Mouse (Mus musculus): Measurements from ENCODE around the gene Fcgr1. TPM values are rescaled to one million over a fixed set of nuclear protein-coding genes. Genes with fewer than 3 reads are reported as not detected.
"Not testable (repeated sequence)": the region's sequence is repeated elsewhere in the genome, so short reads cannot be mapped to it uniquely, and the experiment has no call there.

Gene Fcgr1
- 3.8 and 4.4 TPM in 2 replicates for polyA plus RNA-seq (2015; fragmentation: Nextera tagmentation; extraction: Ambion mirVana)

DNA sequence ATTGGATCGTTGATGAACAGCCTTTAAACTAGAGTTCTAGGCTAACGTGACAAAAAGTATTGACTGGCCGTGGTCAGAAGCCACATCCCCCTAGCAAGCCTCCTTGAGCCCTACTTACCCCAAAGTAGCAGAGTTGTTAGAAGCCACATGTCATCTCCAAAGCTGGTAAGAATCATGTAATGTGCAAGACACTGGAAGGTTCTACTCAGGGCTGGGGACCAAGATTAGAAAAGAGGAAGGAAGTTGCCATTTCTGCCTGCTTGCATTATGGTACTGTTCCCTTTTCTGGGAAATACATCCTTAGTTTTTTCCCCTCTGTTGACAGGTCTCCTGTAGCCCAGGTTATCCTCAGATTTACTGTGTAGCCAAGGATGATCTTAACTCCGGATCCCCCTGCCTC is at the start of gene Fcgr1:
Gene Fcgr1, minus strand, starts transcription at position 183 of the 400 bp plus-strand sequence.
- Histone ChIP-seq H3K36me3 (no peaks in the 10 kb centered on the region), H3K4me2 (no peak within 1 kb of the TSS), H3K27me3 (replicated peaks) (no peaks in the 10 kb centered on the region), H3K9me3 (no peaks in the 10 kb centered on the region), H3K4me3 (replicated peaks) (no peak within 1 kb of the TSS), H3K4me1 (no peaks in the 10 kb centered on the region), H3K27ac (no peak within 1 kb of the TSS), H3K9ac (no peak within 1 kb of the TSS)
- WGBS, result 76% methylated on average over 4 of the region's 4 CpGs
- ATAC-seq (ENCODE audit: insufficient read depth, low FRiP score, low read depth), result no peak

DNA sequence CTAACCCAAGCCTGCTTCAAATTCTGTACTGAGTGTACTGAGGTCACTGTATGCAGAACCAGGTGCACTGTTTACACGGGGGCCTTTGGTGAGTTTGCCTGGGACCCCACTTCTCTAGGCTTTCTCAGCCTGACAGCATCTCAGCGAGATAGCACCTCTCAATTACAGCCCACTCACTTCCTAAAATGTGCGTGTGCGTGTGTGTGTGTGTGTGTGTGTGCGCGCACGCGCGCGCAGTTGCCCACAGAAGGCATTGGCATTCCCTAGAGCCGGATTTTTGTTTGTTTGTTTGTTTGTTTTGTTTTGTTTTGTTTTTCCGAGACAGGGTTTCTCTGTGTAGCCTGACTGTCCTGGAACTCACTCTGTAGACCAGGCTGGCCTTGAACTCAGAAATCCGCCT is 48.9 kb upstream of the Fcgr1 start:
- not testable (repeated sequence) for H3K36me3 ChIP-seq; H3K9me3 ChIP-seq; H3K9ac ChIP-seq; ATAC-seq (ENCODE audit: insufficient read depth, low FRiP score, low read depth); H3K4me3 ChIP-seq (replicated peaks); H3K4me2 ChIP-seq; H3K27ac ChIP-seq; H3K4me1 ChIP-seq
- WGBS, result 50% methylated on average over 13 of the region's 13 CpGs
- H3K27me3 ChIP-seq (replicated peaks), result peaks cover 36% of the 10 kb centered on the region

DNA sequence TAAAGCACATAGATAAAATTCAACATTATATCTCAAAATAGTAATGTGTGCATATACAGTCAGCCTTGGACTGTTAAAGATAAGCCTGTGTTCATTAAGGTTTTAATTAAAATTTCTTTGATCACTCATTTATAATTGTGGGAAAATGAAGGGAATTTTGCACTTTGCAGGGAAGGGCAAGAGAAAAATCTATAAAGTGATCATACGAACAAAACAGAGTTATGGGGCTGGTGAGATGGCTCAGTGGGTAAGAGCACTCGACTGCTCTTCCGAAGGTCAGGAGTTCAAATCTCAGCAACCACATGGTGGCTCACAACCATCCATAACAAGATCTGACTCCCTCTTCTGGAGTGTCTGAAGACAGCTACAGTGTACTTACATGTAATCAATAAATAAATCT is 48.3 kb upstream of the Fcgr1 start:
- not testable (repeated sequence) for H3K36me3 ChIP-seq; H3K9me3 ChIP-seq; H3K4me1 ChIP-seq; H3K9ac ChIP-seq; H3K4me2 ChIP-seq; ATAC-seq (ENCODE audit: insufficient read depth, low FRiP score, low read depth); H3K27ac ChIP-seq; H3K4me3 ChIP-seq (replicated peaks)
- 46% methylated on average over 3 of the region's 3 CpGs for WGBS
- H3K27me3 ChIP-seq (replicated peaks), result peaks cover 41% of the 10 kb centered on the region

DNA sequence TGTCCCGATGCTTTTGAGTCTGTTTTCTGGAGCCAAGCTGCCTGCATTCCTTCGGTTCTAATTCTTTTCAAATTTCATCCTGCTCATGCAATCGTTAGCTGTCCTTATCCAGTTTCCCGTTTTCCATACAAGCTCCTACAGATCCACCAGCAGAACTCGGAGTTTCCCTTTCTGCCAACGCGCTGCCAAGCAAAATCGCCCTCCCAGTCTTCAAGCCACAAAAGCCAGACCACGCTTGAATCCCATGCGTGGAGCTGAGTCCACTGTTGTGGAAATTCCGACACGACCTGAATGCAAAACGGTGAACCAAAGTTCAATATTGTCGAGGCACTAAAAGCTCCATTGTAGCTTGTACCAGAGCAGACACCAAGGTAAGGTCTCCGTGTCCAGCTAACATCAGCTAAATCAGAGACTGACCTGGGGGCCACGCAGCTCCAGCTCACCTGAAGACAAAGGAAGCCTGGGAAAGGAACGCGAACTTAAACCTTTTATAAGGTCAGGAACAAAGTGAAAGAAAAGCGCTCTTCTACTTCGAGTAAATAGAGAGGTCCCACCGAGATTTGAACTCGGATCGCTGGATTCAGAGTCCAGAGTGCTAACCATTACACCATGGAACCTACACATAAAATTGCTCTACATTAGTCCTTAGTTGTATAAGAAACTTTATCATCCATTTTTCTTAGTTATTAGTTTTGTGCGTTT is 47.0 kb upstream of the Fcgr1 start:
- Histone ChIP-seq H3K4me2 (peak overlapping the region; percentile 38), H3K9ac (no peak overlapping the region), H3K4me3 (replicated peaks) (peak overlapping the region; percentile 22; the same call in 1 of the 2 replicates), H3K9me3 (no peaks in the 10 kb centered on the region), H3K4me1 (no peaks in the 10 kb centered on the region), H3K27me3 (replicated peaks) (peaks cover 53% of the 10 kb centered on the region), H3K27ac (no peak overlapping the region), H3K36me3 (no peaks in the 10 kb centered on the region)
- 5% methylated on average over 24 of the region's 24 CpGs for WGBS
- ATAC-seq (ENCODE audit: insufficient read depth, low FRiP score, low read depth), result peak; percentile 63; the same call in 1 of the 2 replicates

DNA sequence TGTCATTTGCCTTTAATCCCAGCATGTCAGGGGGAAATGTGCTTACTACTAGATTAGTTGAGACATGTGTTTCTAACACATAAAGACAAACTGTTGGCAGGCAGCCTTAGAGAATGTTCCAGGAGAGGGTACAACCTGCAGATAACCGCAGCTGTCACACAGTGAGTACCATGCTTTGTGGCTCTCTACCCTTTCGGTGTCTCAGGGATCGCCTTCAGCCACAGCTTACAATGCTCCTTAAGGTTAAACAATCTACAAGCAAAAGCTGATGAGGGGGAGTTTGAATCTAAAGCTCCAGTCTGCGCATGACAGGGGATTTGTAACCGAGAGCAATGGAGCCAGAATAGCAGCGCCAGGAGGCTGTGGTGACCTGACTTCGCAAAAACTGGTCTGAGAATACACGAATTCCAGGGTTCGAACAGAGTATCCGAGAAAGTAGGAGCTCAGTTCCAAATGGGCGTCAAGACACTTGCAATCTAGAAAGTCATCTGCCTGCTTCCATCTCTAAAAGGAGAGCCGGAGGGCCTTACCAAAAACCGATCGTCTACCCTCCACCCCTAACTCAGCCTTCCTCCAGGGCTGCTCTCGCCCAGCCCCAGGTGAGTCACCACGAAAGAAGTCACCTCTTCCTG is 45.2 kb upstream of the Fcgr1 start:
- Histone ChIP-seq H3K4me3 (replicated peaks) (no peak overlapping the region), H3K4me1 (no peaks in the 10 kb centered on the region), H3K27ac (no peak overlapping the region), H3K27me3 (replicated peaks) (peaks cover 56% of the 10 kb centered on the region), H3K4me2 (no peak overlapping the region), H3K36me3 (no peaks in the 10 kb centered on the region), H3K9me3 (no peaks in the 10 kb centered on the region), H3K9ac (no peak overlapping the region)
- no peak for ATAC-seq (ENCODE audit: insufficient read depth, low FRiP score, low read depth)
- WGBS, result 35% methylated on average over 16 of the region's 16 CpGs

DNA sequence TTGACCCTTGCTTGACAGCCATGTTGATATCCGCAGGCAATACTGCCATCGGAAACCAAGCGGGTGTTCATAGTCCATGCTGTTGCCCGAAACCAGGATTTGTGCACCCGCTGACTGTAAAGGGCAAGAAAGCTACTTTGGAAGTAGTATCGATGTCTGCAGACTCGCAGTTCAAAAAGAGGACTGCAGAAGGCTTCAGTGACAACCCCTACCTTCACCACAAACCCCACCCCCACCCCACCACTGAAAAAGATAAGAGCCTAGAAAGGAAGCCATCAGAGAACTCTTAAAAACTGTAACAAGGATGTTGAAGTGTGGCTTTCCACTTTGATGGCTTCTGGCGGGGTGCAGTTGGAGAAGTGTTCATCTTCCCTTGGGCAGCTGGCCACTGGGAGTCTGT is 44.3 kb upstream of the Fcgr1 start:
- Histone ChIP-seq H3K9me3 (no peaks in the 10 kb centered on the region), H3K4me3 (replicated peaks) (no peak overlapping the region), H3K27me3 (replicated peaks) (peaks cover 58% of the 10 kb centered on the region), H3K4me1 (no peaks in the 10 kb centered on the region), H3K9ac (no peak overlapping the region), H3K27ac (no peak overlapping the region), H3K4me2 (no peak overlapping the region), H3K36me3 (no peaks in the 10 kb centered on the region)
- WGBS, result 90% methylated on average over 8 of the region's 8 CpGs
- no peak for ATAC-seq (ENCODE audit: insufficient read depth, low FRiP score, low read depth)

DNA sequence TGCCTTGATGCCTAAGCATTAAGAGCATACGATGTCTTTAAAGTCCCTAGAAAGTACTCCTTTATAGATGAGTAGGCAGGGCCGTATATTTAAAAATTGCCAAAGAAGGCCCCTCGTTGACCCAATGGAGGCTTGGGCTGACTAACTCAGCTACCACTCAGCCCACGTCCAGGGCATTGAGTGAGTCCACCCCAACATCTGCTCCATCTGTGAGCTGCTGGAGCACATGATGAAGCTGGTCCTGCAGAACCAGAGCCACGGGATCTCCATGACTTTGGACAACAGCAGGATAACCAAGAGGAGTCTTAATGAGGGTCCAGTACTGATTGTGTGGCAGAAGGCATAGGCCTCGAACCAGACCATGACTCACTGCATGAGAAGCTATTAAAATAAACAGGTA is 43.5 kb upstream of the Fcgr1 start:
- Histone ChIP-seq H3K4me3 (replicated peaks) (no peak overlapping the region), H3K27ac (no peak overlapping the region), H3K27me3 (replicated peaks) (peaks cover 61% of the 10 kb centered on the region), H3K9ac (no peak overlapping the region), H3K4me1 (no peaks in the 10 kb centered on the region), H3K9me3 (no peaks in the 10 kb centered on the region), H3K36me3 (no peaks in the 10 kb centered on the region), H3K4me2 (no peak overlapping the region)
- WGBS, result 85% methylated on average over 6 of the region's 6 CpGs
- no peak for ATAC-seq (ENCODE audit: insufficient read depth, low FRiP score, low read depth)

DNA sequence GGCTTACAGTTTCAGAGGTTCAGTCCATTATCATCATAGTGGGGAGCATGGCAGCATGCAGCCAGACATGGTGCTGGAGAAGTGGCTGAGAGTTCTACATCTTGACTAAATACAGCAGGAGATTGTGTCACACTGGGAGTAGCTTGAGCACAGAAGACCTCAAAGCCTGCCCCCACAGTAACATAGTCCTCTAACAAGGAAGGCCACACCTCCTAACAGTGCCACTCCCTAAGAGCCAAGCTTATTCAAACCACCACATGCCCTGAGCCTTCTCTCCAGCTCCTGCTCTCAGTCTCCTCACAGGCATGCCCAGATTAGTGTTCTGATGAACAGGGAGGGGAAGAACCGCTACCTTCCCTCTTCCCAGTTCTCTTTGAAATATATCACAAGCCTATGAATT is 42.9 kb upstream of the Fcgr1 start:
- Histone ChIP-seq H3K27ac (no peak overlapping the region), H3K4me3 (replicated peaks) (no peak overlapping the region), H3K4me2 (no peak overlapping the region), H3K27me3 (replicated peaks) (peaks cover 65% of the 10 kb centered on the region), H3K9me3 (no peaks in the 10 kb centered on the region), H3K4me1 (no peaks in the 10 kb centered on the region), H3K9ac (no peak overlapping the region), H3K36me3 (no peaks in the 10 kb centered on the region)
- no peak for ATAC-seq (ENCODE audit: insufficient read depth, low FRiP score, low read depth)
- 83% methylated on average over 1 of the region's 1 CpGs for WGBS

DNA sequence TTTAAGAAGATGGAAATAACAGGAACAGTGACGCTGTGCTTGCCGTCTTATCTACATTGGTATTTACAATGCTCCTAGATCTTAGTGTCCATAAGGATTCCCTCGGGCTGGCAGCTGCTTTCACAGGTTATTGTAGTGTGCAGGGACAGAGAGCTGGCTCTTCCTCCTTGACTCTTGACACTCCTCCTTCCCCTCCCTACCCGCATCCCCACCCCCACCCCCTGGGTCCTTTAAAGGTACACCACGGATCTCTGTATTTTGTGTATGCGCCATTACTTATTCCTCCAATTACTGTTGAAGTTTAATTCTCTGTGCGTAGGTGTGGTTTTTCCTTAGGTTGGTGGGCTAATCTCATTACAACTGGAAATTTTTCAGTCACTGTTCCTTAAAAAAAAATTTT is 41.8 kb upstream of the Fcgr1 start:
- H3K27me3 ChIP-seq (replicated peaks), result peaks cover 68% of the 10 kb centered on the region

DNA sequence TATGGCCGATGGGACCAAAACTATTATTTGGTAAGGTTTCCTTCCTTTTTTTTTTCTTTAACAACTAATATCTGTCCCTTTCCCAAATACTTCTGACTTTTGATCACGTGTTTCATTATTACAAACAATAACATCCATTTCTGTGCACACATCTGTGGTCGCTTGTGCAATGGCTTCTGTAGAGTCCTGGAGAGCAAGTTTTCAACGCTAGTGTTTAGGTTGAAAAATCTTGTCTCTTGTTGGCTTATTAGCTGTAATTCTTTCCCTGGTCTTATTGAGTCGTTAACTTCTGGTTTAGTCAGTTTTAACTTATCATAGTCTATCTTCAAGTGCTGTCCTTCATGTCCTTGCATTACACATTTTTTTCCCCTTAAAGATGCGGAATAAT is 41.4 kb upstream of the Fcgr1 start:
- no peak overlapping the region for H3K4me3 ChIP-seq (replicated peaks)
- H3K4me1 ChIP-seq, result no peaks in the 10 kb centered on the region
- no peak for ATAC-seq (ENCODE audit: insufficient read depth, low FRiP score, low read depth)
- H3K9me3 ChIP-seq, result no peaks in the 10 kb centered on the region
- no peak overlapping the region for H3K9ac ChIP-seq
- 56% methylated on average over 6 of the region's 6 CpGs for WGBS
- no peak overlapping the region for H3K27ac ChIP-seq
- no peak overlapping the region for H3K4me2 ChIP-seq
- peaks cover 73% of the 10 kb centered on the region for H3K27me3 ChIP-seq (replicated peaks)
- H3K36me3 ChIP-seq, result no peaks in the 10 kb centered on the region

More for the DNA sequence above, 41.8 kb upstream of the Fcgr1 start:
- H3K27ac ChIP-seq, result no peak overlapping the region
- H3K4me1 ChIP-seq, result no peaks in the 10 kb centered on the region
- no peaks in the 10 kb centered on the region for H3K9me3 ChIP-seq
- no peak overlapping the region for H3K4me2 ChIP-seq
- no peak for ATAC-seq (ENCODE audit: insufficient read depth, low FRiP score, low read depth)
- 21% methylated on average over 7 of the region's 7 CpGs for WGBS
- no peaks in the 10 kb centered on the region for H3K36me3 ChIP-seq
- H3K9ac ChIP-seq, result no peak overlapping the region
- H3K4me3 ChIP-seq (replicated peaks), result no peak overlapping the region

DNA sequence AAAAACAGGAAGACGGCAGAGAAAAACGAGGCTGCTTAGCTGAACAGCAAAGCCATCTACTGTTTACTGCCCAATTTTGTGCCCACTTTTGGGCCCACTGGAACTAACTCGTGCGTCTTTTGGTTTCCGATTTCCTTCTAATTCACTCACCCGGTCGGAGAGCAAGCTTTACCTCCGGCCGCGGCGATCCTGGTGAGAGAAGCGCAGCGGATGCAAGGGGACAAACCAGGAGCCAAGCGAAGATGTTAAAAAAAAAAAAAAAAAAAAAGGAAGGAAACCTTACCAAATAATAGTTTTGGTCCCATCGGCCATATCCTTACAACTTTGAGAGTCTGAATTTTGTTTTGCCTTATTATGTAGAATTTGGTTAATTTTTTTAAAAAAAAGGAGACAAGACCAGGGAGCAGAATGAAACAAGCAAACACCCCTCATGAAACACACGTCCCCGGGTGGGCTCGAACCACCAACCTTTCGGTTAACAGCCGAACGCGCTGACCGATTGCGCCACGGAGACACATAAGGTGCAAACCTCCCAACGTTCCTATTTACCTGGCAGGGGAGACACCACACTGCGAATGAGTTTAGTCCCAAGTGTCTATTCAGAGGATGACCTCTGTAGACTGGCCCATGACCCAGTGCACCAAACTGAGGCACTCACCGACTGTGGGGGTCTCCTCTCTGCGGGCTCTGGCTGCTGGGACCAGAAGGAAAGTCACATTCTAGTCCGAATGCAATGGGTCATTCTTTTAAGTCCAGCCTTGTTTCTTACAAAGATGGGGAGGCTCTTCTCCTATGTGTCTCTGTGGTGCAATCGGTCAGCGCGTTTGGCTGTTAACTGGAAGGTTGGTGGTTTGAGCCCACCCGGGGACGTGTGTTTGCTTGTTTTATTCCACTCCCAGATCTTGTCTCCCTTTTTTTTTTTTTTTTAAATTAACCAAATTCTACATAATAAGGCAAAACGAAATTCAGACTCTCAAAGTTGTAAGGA is 40.7 kb upstream of the Fcgr1 start:
- Histone ChIP-seq H3K4me2 (peak overlapping the region; percentile 51), H3K27me3 (replicated peaks) (peaks cover 78% of the 10 kb centered on the region), H3K9ac (no peak overlapping the region)

More for the DNA sequence above, 40.7 kb upstream of the Fcgr1 start:
- WGBS, result 5% methylated on average over 36 of the region's 36 CpGs
- H3K27ac ChIP-seq, result no peak overlapping the region
- no peaks in the 10 kb centered on the region for H3K9me3 ChIP-seq
- H3K36me3 ChIP-seq, result no peaks in the 10 kb centered on the region
- no peak for ATAC-seq (ENCODE audit: insufficient read depth, low FRiP score, low read depth)
- peak overlapping the region; percentile 14 for H3K4me3 ChIP-seq (replicated peaks)
- no peaks in the 10 kb centered on the region for H3K4me1 ChIP-seq

Data from stomach, embryonic 15.5 days (tissue).